Mouse (Mus musculus): ENCODE measurements around the gene Kifc5b.
"Not testable (repeated sequence)": the region's sequence is repeated elsewhere in the genome, so short reads cannot be mapped to it uniquely, and the experiment has no call there.

Gene Kifc5b

GRCm38 (mm10) chr17:26919516-26919915 lies 2.6 kb downstream of the Kifc5b start:
- not testable (repeated sequence) for DNase-seq (ENCODE audit: low spot score)

GRCm38 (mm10) chr17:26922368-26922767 lies 5.5 kb downstream of the Kifc5b start:
- DNase-seq (ENCODE audit: low spot score) = not testable (repeated sequence)

- DNase-seq (ENCODE audit: low spot score) = not testable (repeated sequence)
Measured at GRCm38 (mm10) chr17:26925414-26925813, 8.5 kb downstream of the Kifc5b start.

GRCm38 (mm10) chr17:26931795-26932194 lies 14.9 kb downstream of the Kifc5b start:
- DNase-seq (ENCODE audit: low spot score) = not testable (repeated sequence)

- peak; percentile 95 for DNase-seq (ENCODE audit: low spot score)
Measured at GRCm38 (mm10) chr17:26932839-26933398, 16.0 kb downstream of the Kifc5b start, which contains the start of gene Phf1. Gene Phf1 (plus strand): TSS chr17:26933052.

DNA sequence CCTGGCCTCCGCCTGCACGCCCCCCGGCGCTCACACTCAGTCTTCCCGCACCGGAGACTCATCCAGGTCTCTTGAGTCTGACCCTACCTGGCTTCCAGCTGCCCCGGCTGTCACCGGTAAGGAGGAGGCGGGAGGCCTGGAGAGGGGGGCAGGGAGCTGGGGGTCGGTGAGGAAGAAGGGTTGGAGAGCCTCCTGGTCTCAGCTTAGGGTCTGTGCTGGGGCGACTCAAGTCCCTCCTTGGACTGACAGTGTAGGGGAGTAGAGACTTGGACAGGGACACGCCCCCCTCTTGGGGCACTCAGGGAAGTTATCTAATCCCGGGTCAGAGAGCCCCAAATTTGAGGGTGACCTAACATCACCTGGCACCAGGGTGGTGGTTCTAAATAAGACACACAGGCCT lies 16.5 kb downstream of the Kifc5b start:
- no peak for DNase-seq (ENCODE audit: low spot score)

DNA sequence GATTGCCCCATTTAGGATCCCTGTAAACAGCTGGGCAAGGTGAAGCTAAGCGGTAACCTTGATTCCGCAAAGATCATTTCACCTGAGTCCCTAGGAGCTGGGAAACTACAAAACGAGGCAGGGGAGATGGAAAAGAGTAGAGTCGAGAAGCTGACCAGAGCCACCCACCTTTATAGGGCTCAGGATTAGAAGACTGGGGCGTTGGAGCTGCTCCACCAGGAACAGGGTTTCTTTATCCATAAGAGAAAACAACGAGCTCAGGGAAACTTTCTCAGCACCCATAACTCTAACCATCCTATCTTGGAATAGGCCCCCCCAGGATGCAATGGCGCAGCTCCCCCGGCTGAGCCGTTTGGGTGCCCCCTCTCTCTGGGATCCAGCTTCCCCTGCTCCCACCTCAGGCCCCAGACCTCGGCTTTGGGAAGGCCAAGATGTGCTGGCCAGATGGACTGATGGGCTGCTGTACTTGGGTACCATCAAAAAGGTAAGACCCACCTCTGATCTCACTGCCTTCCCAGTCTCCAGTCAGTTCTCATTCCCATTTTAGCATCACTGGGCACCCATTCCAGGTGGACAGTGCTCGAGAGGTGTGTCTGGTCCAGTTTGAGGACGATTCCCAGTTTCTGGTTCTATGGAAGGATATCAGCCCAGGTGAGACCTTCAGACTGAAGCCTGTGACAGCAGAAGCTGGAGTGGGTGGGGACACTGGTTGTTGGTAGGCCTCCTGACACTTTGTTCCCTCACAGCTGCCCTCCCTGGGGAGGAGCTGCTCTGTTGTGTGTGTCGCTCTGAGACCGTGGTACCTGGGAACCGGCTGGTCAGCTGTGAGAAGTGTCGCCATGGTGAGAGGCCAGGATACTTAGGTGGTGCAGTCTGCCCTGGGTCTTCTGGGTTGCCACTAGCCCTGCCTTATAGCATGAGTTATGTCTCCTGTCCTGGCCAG lies 17.3 kb downstream of the Kifc5b start:
- DNase-seq (ENCODE audit: low spot score) = no peak

DNA sequence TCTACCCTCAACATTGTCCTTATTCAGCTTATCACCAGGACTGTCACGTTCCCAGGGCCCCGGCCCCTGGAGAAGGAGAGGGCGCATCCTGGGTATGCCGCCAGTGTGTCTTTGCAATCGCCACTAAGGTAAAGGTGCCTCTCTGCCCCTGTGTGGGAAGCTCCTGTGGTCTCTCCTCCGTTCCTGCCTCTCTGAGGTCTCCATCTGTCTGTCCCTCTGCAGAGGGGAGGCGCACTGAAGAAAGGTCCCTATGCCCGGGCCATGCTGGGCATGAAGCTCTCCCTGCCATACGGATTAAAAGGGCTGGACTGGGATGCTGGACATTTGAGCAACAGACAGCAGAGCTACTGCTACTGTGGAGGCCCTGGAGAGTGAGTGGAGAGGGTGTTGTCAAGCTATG lies 18.1 kb downstream of the Kifc5b start:
- DNase-seq (ENCODE audit: low spot score) = no peak

DNA sequence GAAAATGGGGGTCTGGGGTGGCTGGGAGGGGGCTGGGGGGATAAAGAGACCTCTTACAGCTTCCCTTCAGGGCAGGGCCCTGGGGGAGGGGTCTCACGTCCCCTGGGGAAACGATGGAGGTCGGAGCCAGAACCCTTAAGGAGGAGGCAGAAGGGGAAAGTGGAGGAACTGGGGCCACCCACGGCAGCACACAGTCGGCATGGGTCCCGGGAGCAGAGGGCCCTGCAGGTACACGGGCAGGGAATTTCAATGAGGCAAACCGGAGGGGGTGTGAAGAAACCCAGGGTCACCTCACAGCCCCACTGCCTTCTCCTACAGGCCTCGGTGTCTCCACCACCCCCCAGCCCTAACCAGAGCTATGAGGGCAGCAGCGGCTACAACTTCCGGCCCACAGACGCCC lies 19.6 kb downstream of the Kifc5b start:
- no peak for DNase-seq (ENCODE audit: low spot score)

- DNase-seq (ENCODE audit: low spot score) = no peak
Measured at GRCm38 (mm10) chr17:26936921-26937695, 20.2 kb downstream of the Kifc5b start.

GRCm38 (mm10) chr17:26937883-26938695 lies 21.2 kb downstream of the Kifc5b start:
- DNase-seq (ENCODE audit: low spot score) = no peak

GRCm38 (mm10) chr17:26938731-26939130 lies 21.8 kb downstream of the Kifc5b start:
- DNase-seq (ENCODE audit: low spot score) = no peak

DNA sequence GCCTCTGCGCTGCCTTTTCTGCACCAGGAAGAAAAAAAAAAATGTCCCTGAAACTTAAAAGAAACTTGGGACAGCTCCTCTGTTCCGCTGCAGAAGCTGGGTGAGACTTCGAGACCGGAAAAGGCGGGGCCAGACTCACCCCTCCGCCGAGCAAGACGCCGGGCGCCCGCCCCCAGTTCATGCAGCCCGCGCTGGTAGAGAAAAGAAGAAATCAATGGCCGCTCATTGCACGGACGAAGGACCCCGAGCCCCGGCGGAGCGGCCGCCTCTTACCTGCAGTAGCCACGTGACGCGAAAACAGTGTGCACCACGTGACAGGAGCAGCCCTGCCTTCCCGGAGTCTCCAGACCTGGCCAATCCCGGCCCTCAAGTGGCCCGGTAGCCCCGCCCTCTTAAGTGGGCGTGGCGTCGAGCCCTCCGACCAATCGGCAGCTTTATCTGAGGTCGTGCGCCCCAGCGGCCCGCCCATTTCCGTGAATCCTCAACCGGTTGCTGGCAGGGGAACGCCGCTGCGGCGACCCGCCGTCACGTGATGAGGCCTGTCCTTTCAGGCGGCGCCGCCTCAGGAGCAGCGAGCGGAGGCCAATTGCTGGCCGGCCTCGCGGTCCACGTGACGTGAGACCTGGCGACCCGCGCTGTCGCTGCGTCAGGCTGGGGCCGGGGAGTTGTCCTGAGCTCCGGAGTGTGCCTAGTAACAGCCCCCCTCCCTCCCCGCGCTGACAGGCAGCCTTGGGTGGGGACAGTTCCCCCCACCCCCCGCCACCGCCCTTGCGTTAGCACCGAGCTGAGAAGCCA lies 22.5 kb downstream of the Kifc5b start, which contains the start of gene Cuta:
Cuta (minus strand) TSS at position 392 of the 795 bp plus-strand sequence.
- peak; percentile 93 for DNase-seq (ENCODE audit: low spot score)

- DNase-seq (ENCODE audit: low spot score) = no peak
Measured at GRCm38 (mm10) chr17:26939973-26940300, 23.0 kb downstream of the Kifc5b start.

DNA sequence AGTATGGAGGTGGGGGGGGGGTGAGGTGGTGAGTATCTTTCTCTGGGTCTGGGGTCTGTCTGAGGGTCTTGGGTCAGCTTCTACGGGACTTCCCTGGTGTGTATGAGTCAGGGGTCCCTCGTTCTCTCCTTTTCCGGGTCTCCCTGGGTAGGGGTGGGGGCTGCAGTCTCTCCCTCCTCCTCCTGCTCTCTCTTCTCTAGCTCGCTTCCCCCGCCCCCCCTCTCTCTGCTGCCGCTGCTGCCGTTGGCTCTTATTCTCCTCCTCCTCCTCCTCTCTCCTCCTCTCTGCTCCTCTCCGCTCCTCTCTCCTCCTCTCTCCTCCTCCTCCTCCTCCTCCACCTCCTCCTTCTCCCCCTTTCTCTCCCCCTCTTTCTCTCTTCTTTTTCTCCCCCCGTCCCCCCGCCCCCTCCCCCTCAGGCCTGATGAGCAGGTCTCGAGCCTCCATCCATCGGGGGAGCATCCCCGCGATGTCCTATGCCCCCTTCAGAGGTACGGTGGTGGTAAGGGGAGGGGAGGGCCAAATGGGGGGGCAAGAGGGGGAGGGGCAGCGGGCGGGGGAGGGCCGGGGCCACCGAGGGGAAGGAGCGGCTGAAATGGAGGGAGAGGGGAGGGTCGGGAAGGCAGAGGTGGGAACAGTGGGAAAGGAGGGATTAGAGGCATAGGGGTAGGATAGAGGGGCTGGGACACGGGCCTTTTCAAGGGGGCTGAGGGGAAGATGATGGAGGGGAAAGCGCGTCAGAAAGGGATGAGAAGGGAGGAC lies 24.3 kb downstream of the Kifc5b start, which contains the start of gene Syngap1:
Syngap1 (plus strand) TSS at position 223 of the 759 bp plus-strand sequence.
- DNase-seq (ENCODE audit: low spot score) = no peak

- DNase-seq (ENCODE audit: low spot score) = no peak
Measured at GRCm38 (mm10) chr17:26941841-26942570, 25.1 kb downstream of the Kifc5b start.

DNA sequence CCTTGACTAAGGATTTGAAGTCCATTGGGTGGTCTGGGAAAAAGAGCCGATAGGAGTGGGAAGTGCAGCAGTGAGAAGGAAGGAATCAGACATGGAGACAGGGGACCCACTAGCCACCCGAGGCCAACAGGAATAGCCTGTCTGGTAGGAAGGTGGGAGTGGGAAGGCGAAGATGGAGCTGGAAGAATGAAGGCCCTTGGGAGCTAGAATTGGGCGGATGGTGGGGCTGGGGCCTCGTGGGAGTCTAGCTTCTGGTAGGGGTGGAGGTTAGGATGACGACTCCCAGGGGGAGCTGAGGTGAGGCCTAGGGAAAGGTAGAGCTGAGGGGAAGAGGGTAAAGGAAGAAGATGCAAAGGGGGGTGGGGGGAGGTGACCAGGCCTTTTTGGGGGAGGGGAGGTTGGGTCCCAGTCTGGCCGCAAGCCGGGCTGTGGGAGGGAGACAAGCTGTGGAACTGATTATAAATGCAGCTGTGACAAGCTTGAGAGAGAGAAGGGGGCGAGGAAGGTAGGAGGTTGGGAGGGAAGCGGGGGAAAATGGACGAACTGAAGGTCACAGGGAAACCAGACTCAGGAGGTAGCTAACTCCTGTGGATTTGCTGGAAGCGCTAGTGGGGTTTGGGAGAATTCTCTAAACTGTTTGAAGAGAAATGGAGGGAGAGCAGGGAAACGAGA lies 29.1 kb downstream of the Kifc5b start:
- DNase-seq (ENCODE audit: low spot score) = no peak

DNA sequence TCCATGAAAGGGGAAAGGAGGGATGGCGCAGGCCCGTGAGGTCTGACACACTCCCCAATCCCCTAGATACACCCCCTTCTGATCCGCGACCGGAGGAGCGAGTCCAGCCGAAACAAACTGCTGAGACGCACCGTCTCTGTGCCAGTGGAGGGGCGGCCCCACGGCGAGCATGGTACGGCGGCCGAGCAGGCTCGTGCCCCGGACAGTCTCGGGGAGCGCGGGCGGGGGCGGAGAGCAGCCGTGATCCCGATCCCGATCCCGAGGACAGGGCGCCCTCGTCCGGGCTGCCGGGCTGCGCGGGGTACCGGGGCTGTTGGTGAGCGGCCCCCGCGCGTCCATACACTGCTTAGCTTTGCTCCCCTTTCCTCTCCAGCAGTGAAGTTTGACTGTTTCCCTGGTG lies 29.7 kb downstream of the Kifc5b start:
- peak; percentile 68 for DNase-seq (ENCODE audit: low spot score)

Data from ovary, postnatal 10 days (tissue).